Mouse (Mus musculus): Measurements from ENCODE around the gene Taar7f. TPM values are rescaled to one million over a fixed set of nuclear protein-coding genes. Genes with fewer than 3 reads are reported as not detected.

Taar7f gene
- not detected for polyA plus RNA-seq (2014; fragmentation: Illumina TruSeq; extraction: RNeasy Lipid Tissue Mini Kit (QIAGEN cat#74804); ENCODE audit: low read depth, low replicate concordance)

GRCm38 (mm10) chr10:24049210-24049609 is at the start of gene Taar7f:
Taar7f (plus strand) TSS chr10:24049510.

GRCm38 (mm10) chr10:23999639-24000038 is 49.7 kb upstream of the Taar7f start, which contains the start of gene Taar7b:
Taar7b (plus strand) TSS chr10:23999939.

GRCm38 (mm10) chr10:24026922-24027321 is 22.4 kb upstream of the Taar7f start, which contains the start of gene Taar7d:
Taar7d (plus strand) TSS chr10:24027222.

GRCm38 (mm10) chr10:24037314-24037713 is 12.0 kb upstream of the Taar7f start, which contains the start of gene Taar7e:
Taar7e (plus strand) TSS chr10:24037614.

GRCm38 (mm10) chr10:24076200-24076599 is 26.9 kb downstream of the Taar7f start, which contains the start of gene Taar8a:
Taar8a (plus strand) TSS chr10:24076500.

GRCm38 (mm10) chr10:24092194-24092593 is 42.9 kb downstream of the Taar7f start, which contains the start of gene Taar8b:
Taar8b (minus strand) TSS chr10:24092294.

Other genes starting within 250 kb of the Taar7f start
- 96.8 TPM for gene Vnn3, start 198.0 kb upstream of the Taar7f start, polyA plus RNA-seq (2014; fragmentation: Illumina TruSeq; extraction: RNeasy Lipid Tissue Mini Kit (QIAGEN cat#74804); ENCODE audit: low read depth, low replicate concordance)
- gene Vnn1, start 154.8 kb upstream of the Taar7f start, polyA plus RNA-seq (2014; fragmentation: Illumina TruSeq; extraction: RNeasy Lipid Tissue Mini Kit (QIAGEN cat#74804); ENCODE audit: low read depth, low replicate concordance): 114 TPM
- gene Taar1, start 129.2 kb upstream of the Taar7f start, polyA plus RNA-seq (2014; fragmentation: Illumina TruSeq; extraction: RNeasy Lipid Tissue Mini Kit (QIAGEN cat#74804); ENCODE audit: low read depth, low replicate concordance): not detected
- not detected for gene Taar2, start 110.9 kb upstream of the Taar7f start, polyA plus RNA-seq (2014; fragmentation: Illumina TruSeq; extraction: RNeasy Lipid Tissue Mini Kit (QIAGEN cat#74804); ENCODE audit: low read depth, low replicate concordance)
- gene Taar3, start 100.0 kb upstream of the Taar7f start, polyA plus RNA-seq (2014; fragmentation: Illumina TruSeq; extraction: RNeasy Lipid Tissue Mini Kit (QIAGEN cat#74804); ENCODE audit: low read depth, low replicate concordance): not detected
- not detected for gene Taar4, start 89.0 kb upstream of the Taar7f start, polyA plus RNA-seq (2014; fragmentation: Illumina TruSeq; extraction: RNeasy Lipid Tissue Mini Kit (QIAGEN cat#74804); ENCODE audit: low read depth, low replicate concordance)
- not detected for gene Taar5, start 78.8 kb upstream of the Taar7f start, polyA plus RNA-seq (2014; fragmentation: Illumina TruSeq; extraction: RNeasy Lipid Tissue Mini Kit (QIAGEN cat#74804); ENCODE audit: low read depth, low replicate concordance)
- not detected for gene Taar6, start 63.9 kb upstream of the Taar7f start, polyA plus RNA-seq (2014; fragmentation: Illumina TruSeq; extraction: RNeasy Lipid Tissue Mini Kit (QIAGEN cat#74804); ENCODE audit: low read depth, low replicate concordance)
- not detected for gene Taar7a, start 56.0 kb upstream of the Taar7f start, polyA plus RNA-seq (2014; fragmentation: Illumina TruSeq; extraction: RNeasy Lipid Tissue Mini Kit (QIAGEN cat#74804); ENCODE audit: low read depth, low replicate concordance)
- not detected for gene Taar7b, start 49.6 kb upstream of the Taar7f start, polyA plus RNA-seq (2014; fragmentation: Illumina TruSeq; extraction: RNeasy Lipid Tissue Mini Kit (QIAGEN cat#74804); ENCODE audit: low read depth, low replicate concordance)
- not detected for gene Taar7d, start 22.3 kb upstream of the Taar7f start, polyA plus RNA-seq (2014; fragmentation: Illumina TruSeq; extraction: RNeasy Lipid Tissue Mini Kit (QIAGEN cat#74804); ENCODE audit: low read depth, low replicate concordance)
- gene Taar7e, start 11.9 kb upstream of the Taar7f start, polyA plus RNA-seq (2014; fragmentation: Illumina TruSeq; extraction: RNeasy Lipid Tissue Mini Kit (QIAGEN cat#74804); ENCODE audit: low read depth, low replicate concordance): not detected
- gene Taar8a, start 27.0 kb downstream of the Taar7f start, polyA plus RNA-seq (2014; fragmentation: Illumina TruSeq; extraction: RNeasy Lipid Tissue Mini Kit (QIAGEN cat#74804); ENCODE audit: low read depth, low replicate concordance): not detected
- gene Taar8b, start 42.8 kb downstream of the Taar7f start, polyA plus RNA-seq (2014; fragmentation: Illumina TruSeq; extraction: RNeasy Lipid Tissue Mini Kit (QIAGEN cat#74804); ENCODE audit: low read depth, low replicate concordance): not detected
- not detected for gene Taar8c, start 52.4 kb downstream of the Taar7f start, polyA plus RNA-seq (2014; fragmentation: Illumina TruSeq; extraction: RNeasy Lipid Tissue Mini Kit (QIAGEN cat#74804); ENCODE audit: low read depth, low replicate concordance)
- gene Taar9, start 60.0 kb downstream of the Taar7f start, polyA plus RNA-seq (2014; fragmentation: Illumina TruSeq; extraction: RNeasy Lipid Tissue Mini Kit (QIAGEN cat#74804); ENCODE audit: low read depth, low replicate concordance): not detected
- gene Stx7, start 99.8 kb downstream of the Taar7f start, polyA plus RNA-seq (2014; fragmentation: Illumina TruSeq; extraction: RNeasy Lipid Tissue Mini Kit (QIAGEN cat#74804); ENCODE audit: low read depth, low replicate concordance): 36.6 TPM
- not detected for gene Moxd1, start 174.0 kb downstream of the Taar7f start, polyA plus RNA-seq (2014; fragmentation: Illumina TruSeq; extraction: RNeasy Lipid Tissue Mini Kit (QIAGEN cat#74804); ENCODE audit: low read depth, low replicate concordance)

Measured in liver, adult 10 weeks (tissue).